Mouse (Mus musculus) G1E (cell line): ENCODE results near the gene Scnm1. TPM values are rescaled to one million over a fixed set of nuclear protein-coding genes. Genes with fewer than 3 reads are reported as not detected.
A peak's percentile ranks its signal among the peaks of the same experiment; 100 is the strongest.

Source experiments
- ATAC-seq: 2 replicates; pipeline ENCODE4 v1.8.0; 2016; ENCODE audit warnings: mild to moderate bottlenecking; ENCODE audit not compliant: insufficient number of reproducible peaks, poor library complexity, low FRiP score, severe bottlenecking; ENCODE audit errors: extremely low read depth
- DNase-seq: peaks from one replicate; pipeline ENCODE4 v3.0.0; 2012; ENCODE audit warnings: low spot score
- H3K27me3 ChIP-seq: 2 replicates; pipeline ENCODE4 v1.6.1; 2012; ENCODE audit warnings: mild to moderate bottlenecking, low read length, inconsistent platforms; ENCODE audit not compliant: insufficient read depth
- H3K36me3 ChIP-seq: replicated peaks from 2 replicates; pipeline ENCODE3; 2012; ENCODE audit warnings: mild to moderate bottlenecking, inconsistent platforms
- H3K4me1 ChIP-seq: 2 replicates; pipeline ENCODE4 v1.6.1; 2012; ENCODE audit warnings: low read depth, low read length, inconsistent platforms, mixed read lengths; ENCODE audit not compliant: insufficient read depth
- H3K4me3 ChIP-seq: 2 replicates; pipeline ENCODE4 v1.5.1; 2012; ENCODE audit warnings: low read depth, mild to moderate bottlenecking, inconsistent platforms, low read length, moderate library complexity, mixed read lengths
- H3K9me3 ChIP-seq: replicated peaks from 2 replicates; pipeline ENCODE4 v1.6.1; 2012; ENCODE audit warnings: inconsistent platforms
- CTCF ChIP-seq: IDR thresholded peaks from 2 replicates; pipeline ENCODE4 v1.5.1; 2012; ENCODE audit warnings: low read depth, low read length, inconsistent platforms, mixed read lengths
- GATA1 ChIP-seq: IDR thresholded peaks from 2 replicates; pipeline ENCODE4 v1.6.1; 2012; ENCODE audit warnings: borderline replicate concordance, low read length, inconsistent platforms, mixed read lengths
- GATA2 ChIP-seq: IDR thresholded peaks from 2 replicates; pipeline ENCODE4 v1.6.1; 2012; ENCODE audit warnings: low read depth, low read length, inconsistent platforms, borderline replicate concordance
- POLR2AphosphoS5 ChIP-seq: IDR thresholded peaks from 2 replicates; pipeline ENCODE4 v1.6.1; 2012; ENCODE audit warnings: low read depth, low read length, inconsistent platforms; ENCODE audit not compliant: insufficient replicate concordance
- TAL1 ChIP-seq: conservative IDR thresholded peaks from 2 replicates; pipeline ENCODE4 v1.6.1; 2012; ENCODE audit warnings: low read depth, low read length, inconsistent platforms, mixed read lengths
- polyA plus RNA-seq: library from polyadenylated mRNA; stranded (reverse); fragments of >175 nt; gene quantifications from 2 replicates; pipeline ENCODE4 v1.2.3, GENCODE M21; 2012
- total RNA-seq, 2 experiments: library from RNA; stranded (forward) in 1 of 2; stranded (reverse) in 1 of 2; fragments of 200-1000 nt in 1 of 2; fragments of >200 nt in 1 of 2; fragmentation: Nextera tagmentation in 1 of 2; gene quantifications; 2 replicates each; pipeline ENCODE4 v1.2.3; 2014 to 2017

The Scnm1 gene
- total and polyA plus RNA-seq, 3 experiments: 8.2 to 85.9 (median 76.8) TPM

GRCm38 (mm10) chr3:95130081-95130480, 3.7 kb downstream of the Scnm1 start:
- ATAC-seq (no peak), DNase-seq (no peak)
- Histone ChIP-seq H3K9me3 (no peaks in the 10 kb centered on the region), H3K4me1 (peaks cover 21% of the 10 kb centered on the region), H3K27me3 (no peaks in the 10 kb centered on the region), H3K4me3 (no peak overlapping the region), H3K36me3 (peaks cover 71% of the 10 kb centered on the region)
- no peak for TF ChIP-seq TAL1
- TF ChIP-seq POLR2AphosphoS5: no peak
- TF ChIP-seq CTCF: no peak

GRCm38 (mm10) chr3:95129226-95129651, 4.6 kb downstream of the Scnm1 start:
- Histone ChIP-seq H3K4me1 (peaks cover 25% of the 10 kb centered on the region), H3K9me3 (no peaks in the 10 kb centered on the region), H3K4me3 (no peak overlapping the region), H3K36me3 (peaks cover 79% of the 10 kb centered on the region), H3K27me3 (no peaks in the 10 kb centered on the region)
- no peak for TF ChIP-seq CTCF
- TF ChIP-seq GATA1: no peak
- no peak for TF ChIP-seq TAL1
- no peak for TF ChIP-seq GATA2
- no peak for TF ChIP-seq POLR2AphosphoS5
- no peak for ATAC-seq
- DNase-seq: no peak

- Histone ChIP-seq H3K27me3 (no peaks in the 10 kb centered on the region), H3K4me3 (no peak overlapping the region), H3K9me3 (no peaks in the 10 kb centered on the region), H3K36me3 (peaks cover 90% of the 10 kb centered on the region), H3K4me1 (peaks cover 13% of the 10 kb centered on the region)
- DNase-seq (no peak), ATAC-seq (no peak)
- TF ChIP-seq POLR2AphosphoS5 (no peak), GATA1 (no peak), CTCF (no peak), TAL1 (no peak), GATA2 (no peak)
Measured at GRCm38 (mm10) chr3:95124972-95125371, 8.8 kb downstream of the Scnm1 start.

- DNase-seq (peak; percentile 48), ATAC-seq (peak; percentile 15; the same call in 1 of the 2 replicates)
- Histone ChIP-seq H3K27me3 (no peaks in the 10 kb centered on the region), H3K4me1 (peaks cover 8% of the 10 kb centered on the region), H3K4me3 (no peak within 1 kb of the TSS), H3K9me3 (no peaks in the 10 kb centered on the region), H3K36me3 (peaks cover 90% of the 10 kb centered on the region)
- TF ChIP-seq POLR2AphosphoS5 (no peak), TAL1 (no peak), GATA2 (no peak), CTCF (peak; percentile 91), GATA1 (no peak)
Measured at GRCm38 (mm10) chr3:95124246-95124645, 9.6 kb downstream of the Scnm1 start, which contains the start of gene Tmod4. TSS of gene Tmod4 (plus strand) at chr3:95124476.

GRCm38 (mm10) chr3:95121580-95121979, 12.2 kb downstream of the Scnm1 start:
- Histone ChIP-seq H3K4me3 (no peak overlapping the region), H3K9me3 (no peaks in the 10 kb centered on the region), H3K36me3 (peaks cover 92% of the 10 kb centered on the region), H3K4me1 (peaks cover 6% of the 10 kb centered on the region), H3K27me3 (no peaks in the 10 kb centered on the region)
- no peak for TF ChIP-seq POLR2AphosphoS5
- TF ChIP-seq GATA1: no peak
- TF ChIP-seq TAL1: no peak
- TF ChIP-seq GATA2: no peak
- TF ChIP-seq CTCF: no peak
- no peak for ATAC-seq
- no peak for DNase-seq

- no peak for TF ChIP-seq POLR2AphosphoS5
- no peak for TF ChIP-seq GATA1
- no peak for TF ChIP-seq GATA2
- TF ChIP-seq CTCF: no peak
- no peak for TF ChIP-seq TAL1
Measured at GRCm38 (mm10) chr3:95117751-95118150, 16.1 kb downstream of the Scnm1 start.

GRCm38 (mm10) chr3:95112760-95113159, 21.1 kb downstream of the Scnm1 start:
- TF ChIP-seq GATA1 (no peak), CTCF (no peak), GATA2 (no peak), POLR2AphosphoS5 (no peak), TAL1 (no peak)
- no peak for ATAC-seq

More at GRCm38 (mm10) chr3:95117751-95118150, 16.1 kb downstream of the Scnm1 start:
- H3K4me1 ChIP-seq: peaks cover 7% of the 10 kb centered on the region; the same call in 1 of the 2 replicates
- no peaks in the 10 kb centered on the region for H3K9me3 ChIP-seq
- H3K4me3 ChIP-seq: no peak overlapping the region
- DNase-seq (no peak), ATAC-seq (no peak)
- H3K36me3 ChIP-seq: peaks cover 84% of the 10 kb centered on the region
- no peaks in the 10 kb centered on the region for H3K27me3 ChIP-seq

More at GRCm38 (mm10) chr3:95112760-95113159, 21.1 kb downstream of the Scnm1 start:
- Histone ChIP-seq H3K4me3 (no peak overlapping the region), H3K36me3 (peaks cover 42% of the 10 kb centered on the region), H3K9me3 (no peaks in the 10 kb centered on the region), H3K27me3 (no peaks in the 10 kb centered on the region), H3K4me1 (peaks cover 31% of the 10 kb centered on the region)
- DNase-seq: no peak
